Mouse (Mus musculus): ENCODE measurements around the gene Cab39. TPM values are rescaled to one million over a fixed set of nuclear protein-coding genes. Genes with fewer than 3 reads are reported as not detected.

Cab39 gene
- polyA plus RNA-seq, 1 experiment from 2014 or later: 94.5 TPM

- H3K4me1 ChIP-seq (ENCODE audit: control insufficient read depth, insufficient read depth, low read length): peaks cover 60% of the 10 kb centered on the region
- peak overlapping the region; percentile 91 for H3K4me3 ChIP-seq (replicated peaks; ENCODE audit: low read depth, low read length)
- no peaks in the 10 kb centered on the region for H3K27me3 ChIP-seq (ENCODE audit: control insufficient read depth, insufficient read depth, low read length)
- H3K4me2 ChIP-seq (ENCODE audit: low read length): peak overlapping the region; percentile 75
- ATAC-seq (ENCODE audit: low FRiP score, low TSS enrichment): no peak
- no peak for DNase-seq
- no peaks in the 10 kb centered on the region for H3K36me3 ChIP-seq (ENCODE audit: control insufficient read depth, insufficient read depth, low read length)
- H3K9ac ChIP-seq (replicated peaks; ENCODE audit: low read length): peak overlapping the region; percentile 81
- H3K9me3 ChIP-seq (ENCODE audit: control insufficient read depth, low read length): no peaks in the 10 kb centered on the region
- peak overlapping the region; percentile 91; the same call in 1 of the 2 replicates for H3K27ac ChIP-seq (replicated peaks; ENCODE audit: low read depth, low read length)
- WGBS: 67% methylated on average over 5 of the region's 5 CpGs
Observed at GRCm38 (mm10) chr1:85896110-85896509, 102.9 kb downstream of the Cab39 start.

- Histone ChIP-seq H3K9ac (replicated peaks; ENCODE audit: low read length) (peak overlapping the region; percentile 50), H3K27ac (replicated peaks; ENCODE audit: low read depth, low read length) (peak overlapping the region; percentile 85; the same call in 1 of the 2 replicates), H3K4me1 (ENCODE audit: control insufficient read depth, insufficient read depth, low read length) (peaks cover 68% of the 10 kb centered on the region), H3K4me3 (replicated peaks; ENCODE audit: low read depth, low read length) (peak overlapping the region; percentile 91; the same call in 1 of the 2 replicates), H3K27me3 (ENCODE audit: control insufficient read depth, insufficient read depth, low read length) (no peaks in the 10 kb centered on the region), H3K9me3 (ENCODE audit: control insufficient read depth, low read length) (no peaks in the 10 kb centered on the region), H3K4me2 (ENCODE audit: low read length) (peak overlapping the region; percentile 75), H3K36me3 (ENCODE audit: control insufficient read depth, insufficient read depth, low read length) (no peaks in the 10 kb centered on the region)
- 62% methylated on average over 12 of the region's 12 CpGs for WGBS
- ATAC-seq (ENCODE audit: low FRiP score, low TSS enrichment) (no peak), DNase-seq (no peak)
Observed at GRCm38 (mm10) chr1:85896781-85897700, 103.8 kb downstream of the Cab39 start.

DNA sequence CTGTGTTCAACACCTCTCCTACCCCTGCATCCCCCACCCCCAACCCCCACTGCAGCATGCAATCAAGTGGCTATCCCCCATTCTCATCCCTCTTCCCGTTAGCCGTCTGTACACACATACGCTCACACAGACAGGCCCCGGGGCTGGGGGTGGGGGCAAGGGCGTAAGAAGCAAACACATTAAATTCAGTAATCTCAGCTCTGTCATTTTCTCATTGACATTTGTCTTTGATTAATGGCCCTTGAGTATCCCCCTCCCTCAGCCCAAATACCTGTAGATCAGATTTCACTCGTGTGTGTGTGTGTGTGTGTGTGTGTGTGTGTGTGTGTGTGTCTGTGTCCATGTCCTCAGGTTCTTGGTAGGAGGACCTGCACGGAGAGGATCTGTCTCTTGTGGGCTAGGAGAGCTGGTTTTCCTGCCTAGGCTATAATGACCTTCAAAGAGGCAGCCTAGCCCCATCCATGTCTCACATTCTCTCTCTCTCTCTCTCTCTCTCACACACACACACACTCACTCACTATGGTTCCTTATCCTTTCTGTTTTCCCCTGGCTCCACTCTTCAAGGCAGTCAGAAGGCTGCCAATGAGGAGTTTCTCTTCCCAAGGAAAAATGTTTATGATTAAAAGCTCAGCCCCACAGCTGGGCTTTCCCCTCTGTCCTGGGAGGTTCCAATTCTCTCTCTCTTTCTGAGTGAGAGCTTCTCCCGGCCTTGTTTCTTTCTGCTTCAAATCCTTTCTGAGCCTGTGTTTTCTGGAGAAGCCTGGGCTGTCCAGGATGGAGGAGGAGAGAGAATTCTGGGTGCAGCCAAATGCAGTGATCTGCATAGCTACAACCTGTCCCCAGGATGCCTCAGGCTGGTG is 104.9 kb downstream of the Cab39 start:
- H3K9ac ChIP-seq (replicated peaks; ENCODE audit: low read length): peak overlapping the region; percentile 50
- peaks cover 3% of the 10 kb centered on the region for H3K36me3 ChIP-seq (ENCODE audit: control insufficient read depth, insufficient read depth, low read length)
- WGBS: 27% methylated on average over 8 of the region's 8 CpGs
- H3K27me3 ChIP-seq (ENCODE audit: control insufficient read depth, insufficient read depth, low read length): no peaks in the 10 kb centered on the region
- H3K4me2 ChIP-seq (ENCODE audit: low read length): peak overlapping the region; percentile 75
- H3K27ac ChIP-seq (replicated peaks; ENCODE audit: low read depth, low read length): peak overlapping the region; percentile 85
- H3K9me3 ChIP-seq (ENCODE audit: control insufficient read depth, low read length): no peaks in the 10 kb centered on the region
- H3K4me1 ChIP-seq (ENCODE audit: control insufficient read depth, insufficient read depth, low read length): peaks cover 78% of the 10 kb centered on the region
- ATAC-seq (ENCODE audit: low FRiP score, low TSS enrichment) (no peak), DNase-seq (peak; percentile 40)
- H3K4me3 ChIP-seq (replicated peaks; ENCODE audit: low read depth, low read length): peak overlapping the region; percentile 7

- peak; percentile 63 for DNase-seq
- peak overlapping the region; percentile 7 for H3K4me3 ChIP-seq (replicated peaks; ENCODE audit: low read depth, low read length)
- no peak for ATAC-seq (ENCODE audit: low FRiP score, low TSS enrichment)
Observed at GRCm38 (mm10) chr1:85898761-85899387, 105.6 kb downstream of the Cab39 start.

DNA sequence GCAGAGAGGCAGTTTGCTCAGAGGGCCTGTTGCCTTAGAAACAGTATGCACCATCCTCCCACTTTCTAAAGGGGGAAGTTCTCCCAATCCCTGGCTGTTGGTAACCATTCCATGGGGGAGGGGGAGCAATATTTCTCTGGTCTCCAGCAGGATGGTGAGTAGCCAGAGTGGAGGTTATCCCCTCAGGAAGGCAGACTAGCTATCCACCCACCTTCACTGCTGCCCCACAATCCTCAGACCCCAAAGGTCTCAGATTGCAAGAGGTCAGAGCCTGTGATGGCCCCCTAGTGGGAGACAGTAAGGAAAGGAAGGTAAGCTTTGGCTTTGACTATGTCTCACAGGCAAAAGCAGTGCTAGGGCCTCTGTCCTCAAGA is 106.1 kb downstream of the Cab39 start:
- DNase-seq (no peak), ATAC-seq (ENCODE audit: low FRiP score, low TSS enrichment) (no peak)
- H3K9me3 ChIP-seq (ENCODE audit: control insufficient read depth, low read length): no peaks in the 10 kb centered on the region
- H3K9ac ChIP-seq (replicated peaks; ENCODE audit: low read length): peak overlapping the region; percentile 50; the same call in 1 of the 2 replicates
- peak overlapping the region; percentile 7; the same call in 1 of the 2 replicates for H3K4me3 ChIP-seq (replicated peaks; ENCODE audit: low read depth, low read length)
- H3K36me3 ChIP-seq (ENCODE audit: control insufficient read depth, insufficient read depth, low read length): peaks cover 15% of the 10 kb centered on the region
- H3K27me3 ChIP-seq (ENCODE audit: control insufficient read depth, insufficient read depth, low read length): no peaks in the 10 kb centered on the region
- peak overlapping the region; percentile 75 for H3K4me2 ChIP-seq (ENCODE audit: low read length)
- H3K4me1 ChIP-seq (ENCODE audit: control insufficient read depth, insufficient read depth, low read length): peaks cover 76% of the 10 kb centered on the region
- H3K27ac ChIP-seq (replicated peaks; ENCODE audit: low read depth, low read length): peak overlapping the region; percentile 85

More at GRCm38 (mm10) chr1:85898761-85899387, 105.6 kb downstream of the Cab39 start:
- no peaks in the 10 kb centered on the region for H3K27me3 ChIP-seq (ENCODE audit: control insufficient read depth, insufficient read depth, low read length)
- no peaks in the 10 kb centered on the region for H3K9me3 ChIP-seq (ENCODE audit: control insufficient read depth, low read length)
- peaks cover 11% of the 10 kb centered on the region for H3K36me3 ChIP-seq (ENCODE audit: control insufficient read depth, insufficient read depth, low read length)
- H3K27ac ChIP-seq (replicated peaks; ENCODE audit: low read depth, low read length): peak overlapping the region; percentile 85
- peak overlapping the region; percentile 50; the same call in 1 of the 2 replicates for H3K9ac ChIP-seq (replicated peaks; ENCODE audit: low read length)
- H3K4me2 ChIP-seq (ENCODE audit: low read length): peak overlapping the region; percentile 75
- peaks cover 78% of the 10 kb centered on the region for H3K4me1 ChIP-seq (ENCODE audit: control insufficient read depth, insufficient read depth, low read length)
- WGBS: 10% methylated on average over 12 of the region's 12 CpGs

GRCm38 (mm10) chr1:85900521-85901333 is 107.5 kb downstream of the Cab39 start:
- H3K9ac ChIP-seq (replicated peaks; ENCODE audit: low read length): no peak overlapping the region
- ATAC-seq (ENCODE audit: low FRiP score, low TSS enrichment) (no peak), DNase-seq (no peak)
- H3K4me2 ChIP-seq (ENCODE audit: low read length): no peak overlapping the region; the same call in 1 of the 2 replicates
- peak overlapping the region; percentile 16; the same call in 1 of the 2 replicates for H3K27ac ChIP-seq (replicated peaks; ENCODE audit: low read depth, low read length)
- H3K4me1 ChIP-seq (ENCODE audit: control insufficient read depth, insufficient read depth, low read length): peaks cover 72% of the 10 kb centered on the region
- WGBS: 65% methylated on average over 7 of the region's 7 CpGs
- peaks cover 27% of the 10 kb centered on the region for H3K36me3 ChIP-seq (ENCODE audit: control insufficient read depth, insufficient read depth, low read length)
- H3K4me3 ChIP-seq (replicated peaks; ENCODE audit: low read depth, low read length): no peak overlapping the region
- H3K9me3 ChIP-seq (ENCODE audit: control insufficient read depth, low read length): no peaks in the 10 kb centered on the region
- H3K27me3 ChIP-seq (ENCODE audit: control insufficient read depth, insufficient read depth, low read length): no peaks in the 10 kb centered on the region

Measured in midbrain, embryonic 14.5 days (tissue).